Mouse (Mus musculus): ENCODE data around the gene Ust. TPM values are rescaled to one million over a fixed set of nuclear protein-coding genes. Genes with fewer than 3 reads are reported as not detected.

Ust gene
- polyA plus RNA-seq, 1 experiment from 2014 or later: 2.0 TPM

DNA sequence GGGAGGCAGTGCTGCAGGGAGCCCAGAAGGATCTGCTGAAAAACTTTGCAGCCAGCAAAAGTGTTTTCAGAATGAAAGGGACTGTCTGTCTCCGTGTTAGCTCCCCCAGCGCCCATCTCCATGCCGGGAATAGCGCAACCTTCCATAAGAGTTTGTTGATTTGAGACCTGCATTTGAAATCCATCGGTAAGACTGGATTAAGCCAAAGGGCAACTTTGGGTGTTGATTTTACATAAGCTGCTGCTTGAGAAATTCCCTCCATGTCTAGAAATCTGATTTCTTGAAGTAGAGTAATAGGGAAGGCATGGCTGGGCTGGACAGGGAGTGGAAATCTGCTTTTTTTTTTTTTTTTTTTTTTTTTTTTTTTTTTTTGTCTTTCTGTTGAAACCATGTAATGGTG lies 306.9 kb downstream of the Ust start:
- Histone ChIP-seq H3K4me2 (replicated peaks; ENCODE audit: low read depth) (no peak overlapping the region), H3K9ac (ENCODE audit: low read depth, low read length) (no peak overlapping the region), H3K27me3 (replicated peaks; ENCODE audit: control insufficient read depth, insufficient read depth, low read length) (no peaks in the 10 kb centered on the region), H3K27ac (ENCODE audit: low read depth, low read length) (no peak overlapping the region), H3K36me3 (ENCODE audit: control insufficient read depth, insufficient read depth) (no peaks in the 10 kb centered on the region), H3K4me1 (replicated peaks; ENCODE audit: control insufficient read depth, insufficient read depth, low read length) (no peaks in the 10 kb centered on the region), H3K4me3 (ENCODE audit: low read depth, low read length) (no peak overlapping the region), H3K9me3 (ENCODE audit: control insufficient read depth) (no peaks in the 10 kb centered on the region)
- TF ChIP-seq CTCF (IDR thresholded peaks at IDR 0.05; ENCODE audit: low read depth): no peak
- WGBS: 89% methylated on average over 5 of the region's 5 CpGs
- no peak for ATAC-seq

GRCm38 (mm10) chr10:8210366-8210765 lies 308.3 kb downstream of the Ust start:
- 87% methylated on average over 3 of the region's 3 CpGs for WGBS
- Histone ChIP-seq H3K27me3 (replicated peaks; ENCODE audit: control insufficient read depth, insufficient read depth, low read length) (no peaks in the 10 kb centered on the region), H3K9ac (ENCODE audit: low read depth, low read length) (no peak overlapping the region), H3K4me2 (replicated peaks; ENCODE audit: low read depth) (no peak overlapping the region), H3K4me1 (replicated peaks; ENCODE audit: control insufficient read depth, insufficient read depth, low read length) (no peaks in the 10 kb centered on the region), H3K9me3 (ENCODE audit: control insufficient read depth) (no peaks in the 10 kb centered on the region), H3K36me3 (ENCODE audit: control insufficient read depth, insufficient read depth) (no peaks in the 10 kb centered on the region), H3K4me3 (ENCODE audit: low read depth, low read length) (no peak overlapping the region), H3K27ac (ENCODE audit: low read depth, low read length) (no peak overlapping the region)
- ATAC-seq: no peak
- TF ChIP-seq CTCF (IDR thresholded peaks at IDR 0.05; ENCODE audit: low read depth): no peak

- H3K9ac ChIP-seq (ENCODE audit: low read depth, low read length): no peak overlapping the region
- no peak for ATAC-seq
- no peaks in the 10 kb centered on the region for H3K27me3 ChIP-seq (replicated peaks; ENCODE audit: control insufficient read depth, insufficient read depth, low read length)
- TF ChIP-seq CTCF (IDR thresholded peaks at IDR 0.05; ENCODE audit: low read depth): no peak
- WGBS: 94% methylated on average over 19 of the region's 19 CpGs
- no peaks in the 10 kb centered on the region for H3K36me3 ChIP-seq (ENCODE audit: control insufficient read depth, insufficient read depth)
- H3K4me1 ChIP-seq (replicated peaks; ENCODE audit: control insufficient read depth, insufficient read depth, low read length): no peaks in the 10 kb centered on the region
- no peak overlapping the region for H3K4me2 ChIP-seq (replicated peaks; ENCODE audit: low read depth)
- no peak overlapping the region for H3K4me3 ChIP-seq (ENCODE audit: low read depth, low read length)
- H3K9me3 ChIP-seq (ENCODE audit: control insufficient read depth): no peaks in the 10 kb centered on the region
- no peak overlapping the region for H3K27ac ChIP-seq (ENCODE audit: low read depth, low read length)
Observed at GRCm38 (mm10) chr10:8207358-8207757, 311.3 kb downstream of the Ust start.

DNA sequence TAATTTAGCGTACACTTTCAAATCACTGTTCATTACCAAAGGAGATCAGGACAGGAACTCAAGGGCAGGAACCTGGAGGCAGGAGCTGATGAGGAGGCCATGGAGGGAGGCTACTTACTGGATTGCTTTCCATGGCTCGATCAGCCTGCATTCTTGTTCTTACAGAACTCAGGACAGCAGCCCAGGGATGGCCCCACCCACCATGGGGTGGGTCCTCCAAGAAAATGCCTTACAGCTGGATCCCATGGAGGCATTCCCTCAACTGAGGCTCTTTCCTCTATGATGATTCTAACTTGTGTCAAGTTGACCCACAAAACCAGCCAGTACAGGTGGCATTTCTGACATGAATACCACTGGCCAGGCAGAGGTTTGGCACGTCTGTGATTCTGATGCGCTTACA lies 314.9 kb downstream of the Ust start:
- no peak overlapping the region for H3K27ac ChIP-seq (ENCODE audit: low read depth, low read length)
- H3K4me3 ChIP-seq (ENCODE audit: low read depth, low read length): no peak overlapping the region
- WGBS: 80% methylated on average over 4 of the region's 4 CpGs
- no peaks in the 10 kb centered on the region for H3K27me3 ChIP-seq (replicated peaks; ENCODE audit: control insufficient read depth, insufficient read depth, low read length)
- no peak overlapping the region for H3K4me2 ChIP-seq (replicated peaks; ENCODE audit: low read depth)
- no peak for TF ChIP-seq CTCF (IDR thresholded peaks at IDR 0.05; ENCODE audit: low read depth)
- no peak overlapping the region for H3K9ac ChIP-seq (ENCODE audit: low read depth, low read length)
- H3K36me3 ChIP-seq (ENCODE audit: control insufficient read depth, insufficient read depth): no peaks in the 10 kb centered on the region
- H3K4me1 ChIP-seq (replicated peaks; ENCODE audit: control insufficient read depth, insufficient read depth, low read length): no peaks in the 10 kb centered on the region
- no peaks in the 10 kb centered on the region for H3K9me3 ChIP-seq (ENCODE audit: control insufficient read depth)
- no peak for ATAC-seq

DNA sequence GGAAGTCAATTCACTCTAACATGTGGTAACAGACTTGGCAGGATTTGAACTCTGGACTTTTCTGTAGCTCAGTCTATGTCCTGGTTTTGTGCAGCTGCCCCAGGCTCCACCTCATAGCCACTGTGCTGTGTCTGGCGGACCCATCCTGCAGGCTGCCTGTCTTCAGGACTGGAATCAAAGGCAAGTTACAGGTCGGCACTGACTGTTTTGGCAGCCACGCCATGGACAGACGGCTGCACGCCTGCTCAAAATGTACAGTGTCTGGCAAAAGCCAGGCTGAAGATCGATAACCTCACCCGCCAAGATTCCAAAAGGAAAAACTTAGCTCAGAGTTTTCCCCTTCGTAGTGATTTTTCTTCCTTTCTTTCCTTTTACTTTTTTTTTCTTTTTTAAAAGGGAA lies 318.8 kb downstream of the Ust start:
- TF ChIP-seq CTCF (IDR thresholded peaks at IDR 0.05; ENCODE audit: low read depth): no peak
- Histone ChIP-seq H3K4me2 (replicated peaks; ENCODE audit: low read depth) (no peak overlapping the region), H3K9me3 (ENCODE audit: control insufficient read depth) (no peaks in the 10 kb centered on the region), H3K36me3 (ENCODE audit: control insufficient read depth, insufficient read depth) (no peaks in the 10 kb centered on the region), H3K9ac (ENCODE audit: low read depth, low read length) (no peak overlapping the region), H3K27me3 (replicated peaks; ENCODE audit: control insufficient read depth, insufficient read depth, low read length) (no peaks in the 10 kb centered on the region), H3K27ac (ENCODE audit: low read depth, low read length) (no peak overlapping the region), H3K4me3 (ENCODE audit: low read depth, low read length) (no peak overlapping the region), H3K4me1 (replicated peaks; ENCODE audit: control insufficient read depth, insufficient read depth, low read length) (no peaks in the 10 kb centered on the region)
- WGBS: 83% methylated on average over 8 of the region's 8 CpGs
- ATAC-seq: no peak

DNA sequence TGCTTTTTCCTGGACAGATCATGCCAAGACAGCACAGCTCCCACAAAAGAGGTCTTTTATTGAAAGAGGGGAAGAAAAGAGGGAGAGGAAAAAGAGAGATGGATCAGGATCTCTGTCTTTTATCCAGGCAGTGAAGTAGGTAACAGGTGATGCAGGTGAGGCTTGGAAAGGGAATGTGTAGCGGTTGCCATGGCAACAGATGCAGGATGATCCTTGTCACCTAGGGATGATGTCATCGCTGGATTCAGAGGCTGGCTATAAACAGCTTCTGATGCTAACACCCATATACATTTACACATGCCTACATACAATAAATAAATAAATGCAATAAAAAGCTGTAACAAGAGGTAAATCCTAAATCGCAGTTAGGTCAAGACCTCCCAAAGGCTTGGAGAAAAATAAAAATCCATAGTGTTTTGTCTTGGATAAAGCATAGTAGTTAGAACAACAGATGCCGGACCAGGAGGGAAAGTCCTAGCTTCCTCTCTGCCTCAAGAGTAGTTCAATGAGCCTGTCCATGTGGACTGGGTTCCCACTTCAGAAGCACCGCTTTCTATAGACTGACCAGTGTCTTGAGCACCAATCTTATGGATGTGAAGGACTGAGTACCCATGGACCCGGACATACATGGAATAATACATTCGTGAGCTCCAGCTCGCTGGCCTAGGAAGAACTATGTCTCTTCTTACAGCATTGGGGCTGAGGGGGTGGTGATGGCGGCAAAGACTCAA lies 319.4 kb downstream of the Ust start:
- Histone ChIP-seq H3K4me2 (replicated peaks; ENCODE audit: low read depth) (no peak overlapping the region), H3K4me3 (ENCODE audit: low read depth, low read length) (no peak overlapping the region), H3K4me1 (replicated peaks; ENCODE audit: control insufficient read depth, insufficient read depth, low read length) (no peaks in the 10 kb centered on the region), H3K27ac (ENCODE audit: low read depth, low read length) (no peak overlapping the region), H3K9ac (ENCODE audit: low read depth, low read length) (no peak overlapping the region), H3K27me3 (replicated peaks; ENCODE audit: control insufficient read depth, insufficient read depth, low read length) (no peaks in the 10 kb centered on the region), H3K9me3 (ENCODE audit: control insufficient read depth) (no peaks in the 10 kb centered on the region), H3K36me3 (ENCODE audit: control insufficient read depth, insufficient read depth) (no peaks in the 10 kb centered on the region)
- ATAC-seq: no peak
- 90% methylated on average over 9 of the region's 9 CpGs for WGBS
- no peak for TF ChIP-seq CTCF (IDR thresholded peaks at IDR 0.05; ENCODE audit: low read depth)

Data from intestine, postnatal 0 days (tissue).